ENCODE assay signal across 13 mouse cellular contexts in genomic region chr1:178491733-178492132, GRCm38 (mm10).
"Had no signal": no experiment of that assay in that cellular context is flagged by ENCODE, and none has a peak within 500 bp of the region (broad histone marks: within the 10 kb centered on the region; RNA-seq: fewer than 3 reads in every experiment).

No protein-coding gene starts in this region.

- DNase-seq: kidney, adult 2 months; kidney, postnatal 14 days; left cerebral cortex, postnatal 4 days; liver, embryonic 13.5 days; lung, postnatal 10 days; right cerebral cortex, postnatal 14 days; thymus, adult 18-20 months; thymus, postnatal 14 days had no signal

- H3K27ac ChIP-seq: kidney, embryonic 15.5 days; liver, embryonic 13.5 days; midbrain, embryonic 15.5 days; neural tube, embryonic 13.5 days; stomach, postnatal 0 days had no signal

- H3K36me3 ChIP-seq: kidney, embryonic 15.5 days; liver, embryonic 13.5 days; midbrain, embryonic 15.5 days; neural tube, embryonic 13.5 days had no signal

- H3K4me1 ChIP-seq: liver, embryonic 13.5 days; midbrain, embryonic 15.5 days; neural tube, embryonic 13.5 days had no signal

- H3K9me3 ChIP-seq: kidney, embryonic 15.5 days; liver, embryonic 13.5 days; midbrain, embryonic 15.5 days; neural tube, embryonic 13.5 days had no signal

- H3K27me3 ChIP-seq: kidney, embryonic 15.5 days; liver, embryonic 13.5 days; midbrain, embryonic 15.5 days; neural tube, embryonic 13.5 days had no signal

- H3K4me3 ChIP-seq: kidney, embryonic 15.5 days; liver, embryonic 13.5 days; midbrain, embryonic 15.5 days; neural tube, embryonic 13.5 days had no signal

- ATAC-seq: intestine, embryonic 16.5 days; midbrain, embryonic 15.5 days had no signal
